Mouse (Mus musculus) megakaryocyte, embryonic 14.5 days (primary cell): ENCODE measurements around the gene Mast4.

Experiments
- FLI1 ChIP-seq: IDR thresholded peaks from 2 replicates; pipeline ENCODE4 v1.6.1; 2012; ENCODE audit warnings: low read length, inconsistent platforms, mixed read lengths
- GATA1 ChIP-seq: IDR thresholded peaks from 3 replicates; pipeline ENCODE4 v1.6.1; 2012; ENCODE audit warnings: mixed read lengths, low read length, inconsistent platforms, borderline replicate concordance

DNA sequence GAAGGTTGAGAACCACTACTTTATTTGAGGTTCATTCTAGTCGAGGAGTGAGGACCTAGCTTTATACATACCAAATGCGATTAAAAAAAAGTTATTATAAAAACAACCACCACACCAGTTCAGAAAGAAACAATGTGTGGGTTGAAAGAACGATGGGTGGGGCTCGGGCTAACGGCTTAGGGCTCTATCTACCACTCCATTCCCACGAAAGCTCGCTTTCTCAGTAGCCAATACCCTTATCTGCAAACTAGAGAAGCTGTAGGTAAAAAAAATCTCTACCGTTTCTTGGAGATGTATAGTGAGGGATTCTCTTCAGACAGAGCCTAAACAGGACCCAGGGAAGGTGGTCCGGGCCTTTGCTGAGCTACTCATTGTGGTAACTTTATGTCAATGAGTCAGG is 561.1 kb downstream of the Mast4 start:
- TF ChIP-seq GATA1 (no peak), FLI1 (no peak)
